Mouse (Mus musculus) forebrain, embryonic 13.5 days (tissue): ENCODE data around the gene Cuzd1. TPM values are rescaled to one million over a fixed set of nuclear protein-coding genes. Genes with fewer than 3 reads are reported as not detected.

ENCODE experiments used
- ATAC-seq: fragments of 200-750 bp; cut with Nextera tagmentation; 2 replicates; pipeline ENCODE4 v1.8.0; 2017
- H3K27ac ChIP-seq: fragments of 300-500 bp; sonication (generic); 2 replicates; pipeline ENCODE4 v1.5.1; 2015; ENCODE audit warnings: inconsistent platforms, mild to moderate bottlenecking, moderate library complexity
- H3K27me3 ChIP-seq: fragments of 300-500 bp; sonication (generic); 2 replicates; pipeline ENCODE4 v1.6.1; 2015; ENCODE audit warnings: mild to moderate bottlenecking, inconsistent platforms
- H3K36me3 ChIP-seq: fragments of 300-500 bp; sonication (generic); 2 replicates; pipeline ENCODE4 v1.6.1; 2015; ENCODE audit warnings: mild to moderate bottlenecking, inconsistent platforms; ENCODE audit not compliant: poor library complexity, severe bottlenecking
- H3K4me1 ChIP-seq: fragments of 300-500 bp; sonication (generic); 2 replicates; pipeline ENCODE4 v1.6.1; 2015; ENCODE audit warnings: inconsistent platforms
- H3K4me2 ChIP-seq: fragments of 300-500 bp; sonication (generic); 2 replicates; pipeline ENCODE4 v1.6.1; 2015; ENCODE audit warnings: inconsistent platforms, mild to moderate bottlenecking, moderate library complexity
- H3K4me3 ChIP-seq: fragments of 300-500 bp; sonication (generic); 2 replicates; pipeline ENCODE4 v1.5.1; 2015; ENCODE audit warnings: mild to moderate bottlenecking, inconsistent platforms
- H3K9ac ChIP-seq: fragments of 300-500 bp; sonication (generic); 2 replicates; pipeline ENCODE4 v1.6.1; 2015; ENCODE audit warnings: mild to moderate bottlenecking, inconsistent platforms
- H3K9me3 ChIP-seq: fragments of 300-500 bp; sonication (generic); replicated peaks from 2 replicates; pipeline ENCODE4 v1.6.1; 2016; ENCODE audit warnings: inconsistent platforms
- WGBS: fragments of 180-500 bp; shearing (Covaris S2); methylation state at CpG from one replicate; pipeline ENCODE4 v1.1.7; 2015; 5-methylcytosine and 5-hydroxymethylcytosine counted together
- polyA plus RNA-seq: library from polyadenylated mRNA; unstranded; fragments of >200 nt; fragmentation: Nextera tagmentation; extraction: Ambion mirVana; gene quantifications from 2 replicates; pipeline ENCODE4 v1.2.1, GENCODE M21; 2015

The Cuzd1 gene
- polyA plus RNA-seq, 1 experiment from 2014 or later: not detected

DNA sequence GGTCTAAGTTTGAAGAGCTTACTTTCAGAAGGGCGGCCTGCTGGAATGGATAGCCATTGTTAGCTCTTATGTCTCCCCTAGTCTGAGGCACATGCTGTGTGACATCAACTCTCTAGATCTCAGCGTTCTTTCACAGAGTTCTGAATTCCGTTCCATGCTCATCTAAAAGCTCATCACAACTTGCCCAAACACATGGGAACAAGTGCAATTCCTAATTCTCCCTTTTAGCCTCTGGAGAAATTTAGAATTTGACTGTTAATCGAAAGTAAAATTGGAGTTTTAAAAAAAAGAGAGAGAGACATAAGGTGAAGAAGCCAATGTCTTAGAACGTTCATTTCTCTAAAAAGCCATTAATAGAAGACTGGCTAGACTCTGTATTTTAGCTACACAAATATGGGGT is 7.3 kb upstream of the Cuzd1 start, which contains the start of gene Fam24b:
Gene Fam24b, minus strand, starts transcription at position 101 of the 400 bp plus-strand sequence.
- Histone ChIP-seq H3K4me1 (no peaks in the 10 kb centered on the region), H3K9me3 (no peaks in the 10 kb centered on the region), H3K4me3 (no peak within 1 kb of the TSS), H3K27ac (no peak within 1 kb of the TSS), H3K4me2 (no peak within 1 kb of the TSS), H3K27me3 (no peaks in the 10 kb centered on the region), H3K9ac (no peak within 1 kb of the TSS), H3K36me3 (no peaks in the 10 kb centered on the region)
- 88% methylated on average over 5 of the region's 5 CpGs for WGBS
- no peak for ATAC-seq

DNA sequence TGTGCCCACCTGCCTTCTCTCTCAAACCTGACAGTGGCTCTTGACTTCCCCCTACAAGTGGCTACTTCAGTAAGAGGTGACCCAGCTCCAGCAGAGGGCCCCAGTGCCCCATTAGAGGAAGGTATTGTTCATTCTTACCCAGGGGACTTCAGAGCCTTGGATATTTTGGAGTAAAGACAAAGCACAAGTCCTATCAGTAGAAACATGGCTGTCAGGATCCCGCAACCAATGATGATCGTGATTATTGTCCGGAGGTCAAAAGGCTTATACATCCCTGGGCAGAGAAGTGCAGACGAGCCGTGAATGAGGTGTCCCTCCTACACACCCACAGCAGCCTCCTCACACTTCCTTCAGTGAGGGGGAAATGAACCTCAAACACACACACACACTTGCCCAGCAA is 5.0 kb upstream of the Cuzd1 start:
- 86% methylated on average over 5 of the region's 5 CpGs for WGBS

DNA sequence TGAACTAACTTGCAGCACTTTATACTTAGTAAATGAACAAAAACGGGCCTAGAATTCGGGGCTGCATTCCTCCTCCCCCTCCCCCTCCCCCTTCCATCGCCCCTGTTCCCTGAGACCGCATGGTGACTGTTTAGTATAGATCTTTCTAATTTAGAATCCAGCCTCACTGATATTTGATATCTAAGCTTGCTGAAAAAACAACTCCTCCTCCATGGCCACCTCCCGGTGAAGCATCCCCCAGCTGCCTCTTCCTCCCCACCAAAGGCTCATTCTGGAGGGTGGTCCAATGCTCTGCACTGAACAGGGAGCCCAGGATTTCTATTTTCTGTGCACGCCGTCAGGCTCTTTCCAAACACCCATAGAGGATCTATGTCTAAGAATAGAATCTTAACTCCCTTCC is 3.8 kb downstream of the Cuzd1 start:
- H3K9me3 ChIP-seq: no peaks in the 10 kb centered on the region
- 85% methylated on average over 6 of the region's 7 CpGs for WGBS
- H3K4me2 ChIP-seq: no peak overlapping the region
- no peaks in the 10 kb centered on the region for H3K36me3 ChIP-seq
- H3K4me1 ChIP-seq: no peaks in the 10 kb centered on the region
- no peak overlapping the region for H3K27ac ChIP-seq
- no peaks in the 10 kb centered on the region for H3K27me3 ChIP-seq
- H3K9ac ChIP-seq: no peak overlapping the region
- no peak for ATAC-seq
- no peak overlapping the region for H3K4me3 ChIP-seq

More for the DNA sequence above, 5.0 kb upstream of the Cuzd1 start:
- no peak for ATAC-seq
- H3K4me3 ChIP-seq: no peak overlapping the region
- H3K27ac ChIP-seq: no peak overlapping the region
- H3K36me3 ChIP-seq: no peaks in the 10 kb centered on the region
- no peak overlapping the region for H3K4me2 ChIP-seq
- H3K9me3 ChIP-seq: no peaks in the 10 kb centered on the region
- no peaks in the 10 kb centered on the region for H3K4me1 ChIP-seq
- no peaks in the 10 kb centered on the region for H3K27me3 ChIP-seq
- no peak overlapping the region for H3K9ac ChIP-seq

DNA sequence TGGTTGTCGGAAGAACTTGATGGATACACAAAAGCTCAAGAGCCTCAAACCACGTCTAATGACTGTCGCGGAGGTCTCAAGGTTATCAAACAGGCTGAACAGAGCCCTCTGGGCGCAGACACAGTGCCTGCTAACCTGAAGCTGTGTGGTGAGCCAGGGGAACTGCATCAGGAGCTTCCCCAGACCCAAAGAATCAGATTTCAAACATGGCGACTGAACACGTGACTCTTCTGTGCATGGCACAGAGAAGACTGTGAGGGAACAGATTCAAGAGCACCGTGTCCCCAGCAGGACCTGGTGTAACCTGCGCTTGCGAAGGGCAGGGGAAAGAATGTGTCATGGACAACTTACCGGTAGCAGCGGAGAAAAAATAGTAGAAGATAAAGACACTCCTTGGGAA is 4.5 kb downstream of the Cuzd1 start:
- 80% methylated on average over 12 of the region's 12 CpGs for WGBS
- Histone ChIP-seq H3K9me3 (no peaks in the 10 kb centered on the region), H3K4me1 (no peaks in the 10 kb centered on the region), H3K4me3 (no peak overlapping the region), H3K9ac (no peak overlapping the region), H3K4me2 (no peak overlapping the region), H3K36me3 (no peaks in the 10 kb centered on the region), H3K27me3 (no peaks in the 10 kb centered on the region), H3K27ac (no peak overlapping the region)
- ATAC-seq: no peak

DNA sequence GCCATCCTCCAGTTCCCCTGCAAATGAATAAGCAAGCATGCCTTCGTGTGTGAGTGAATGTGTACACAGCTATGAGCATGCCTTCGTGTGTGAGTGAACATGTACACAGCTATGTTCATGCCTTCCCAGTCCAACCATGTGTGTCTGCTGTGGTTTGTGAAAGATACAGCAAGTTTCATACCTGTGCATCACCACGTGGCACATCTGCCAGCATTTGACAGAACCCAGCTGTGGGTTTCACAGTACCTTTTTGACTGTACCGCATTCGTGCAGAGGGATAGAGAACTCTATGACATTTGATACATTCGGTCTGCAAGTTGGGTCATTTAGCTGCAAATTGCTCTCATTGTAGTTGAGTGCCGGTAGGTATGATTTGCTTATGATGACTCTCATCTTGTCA is 7.6 kb downstream of the Cuzd1 start:
- no peak for ATAC-seq
- Histone ChIP-seq H3K27me3 (no peaks in the 10 kb centered on the region), H3K4me3 (no peak overlapping the region), H3K9ac (no peak overlapping the region), H3K4me2 (no peak overlapping the region), H3K9me3 (no peaks in the 10 kb centered on the region), H3K27ac (no peak overlapping the region), H3K4me1 (no peaks in the 10 kb centered on the region), H3K36me3 (no peaks in the 10 kb centered on the region)
- WGBS: 90% methylated on average over 7 of the region's 7 CpGs

DNA sequence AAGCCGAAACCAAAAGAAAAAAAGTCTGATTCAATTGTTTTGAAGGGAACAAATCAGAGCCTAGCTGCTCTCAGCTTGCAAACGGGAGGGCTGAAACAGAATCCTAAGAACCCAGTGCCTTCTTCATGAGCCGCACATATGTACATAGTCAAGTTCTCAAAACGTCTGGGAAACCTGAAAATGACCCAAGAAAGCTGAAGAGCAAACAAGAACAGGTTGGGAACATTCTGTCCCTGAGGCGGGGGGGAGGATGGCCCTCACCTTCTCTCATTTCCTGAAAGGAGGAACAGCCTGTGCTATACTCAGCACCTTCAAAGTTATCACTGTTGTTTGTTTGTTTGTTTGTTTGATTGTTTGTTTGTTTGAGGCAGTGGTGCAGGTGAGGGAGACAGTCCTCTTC is 15.4 kb downstream of the Cuzd1 start:
- H3K4me2 ChIP-seq: no peak overlapping the region
- H3K4me3 ChIP-seq: no peak overlapping the region
- H3K9me3 ChIP-seq: no peaks in the 10 kb centered on the region
- H3K27ac ChIP-seq: no peak overlapping the region
- H3K4me1 ChIP-seq: no peaks in the 10 kb centered on the region
- ATAC-seq: no peak
- WGBS: 85% methylated on average over 5 of the region's 5 CpGs
- H3K36me3 ChIP-seq: no peaks in the 10 kb centered on the region
- no peak overlapping the region for H3K9ac ChIP-seq
- H3K27me3 ChIP-seq: no peaks in the 10 kb centered on the region

DNA sequence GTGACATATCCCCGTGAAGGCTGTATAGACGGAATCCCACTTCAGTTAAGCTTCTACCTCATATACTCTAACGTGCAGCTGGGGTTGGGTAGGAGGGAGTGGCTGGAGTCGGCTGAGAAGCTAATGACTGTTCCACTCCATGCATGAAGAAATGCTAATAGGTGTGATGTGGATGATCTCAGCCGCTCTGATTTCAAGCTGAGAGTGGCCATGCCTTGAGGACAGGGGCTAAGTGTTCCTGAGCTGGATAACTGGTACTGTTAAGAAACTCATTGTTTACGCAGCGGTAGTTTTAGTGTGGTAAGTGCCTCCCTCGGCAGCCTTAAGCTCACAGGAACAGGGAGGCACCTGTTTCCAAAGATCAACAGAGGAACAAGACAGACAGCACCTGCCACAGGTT is 18.8 kb downstream of the Cuzd1 start:
- Histone ChIP-seq H3K4me2 (no peak overlapping the region), H3K27me3 (no peaks in the 10 kb centered on the region), H3K27ac (no peak overlapping the region), H3K36me3 (no peaks in the 10 kb centered on the region), H3K4me1 (no peaks in the 10 kb centered on the region), H3K4me3 (no peak overlapping the region), H3K9me3 (no peaks in the 10 kb centered on the region), H3K9ac (no peak overlapping the region)
- no peak for ATAC-seq
- WGBS: 87% methylated on average over 8 of the region's 8 CpGs

DNA sequence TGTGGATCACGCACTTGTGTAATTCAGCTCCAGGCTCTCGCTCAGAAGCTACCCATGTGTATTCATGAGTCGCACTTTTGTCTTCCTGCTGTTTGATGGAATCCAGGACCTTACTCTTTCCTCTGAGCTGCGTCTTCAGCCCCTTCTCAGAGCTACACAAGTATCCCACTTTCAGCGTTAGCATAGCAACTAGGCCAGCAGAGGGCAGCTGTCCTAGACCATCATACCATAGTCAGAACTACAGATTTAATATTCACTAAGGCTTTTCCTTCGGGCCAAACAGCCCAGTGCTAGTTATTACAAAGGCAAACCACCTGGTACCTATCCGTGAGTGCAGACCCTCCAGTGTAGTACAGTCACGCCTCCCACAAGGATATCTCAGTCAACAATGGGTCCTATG is 24.9 kb downstream of the Cuzd1 start:
- H3K27me3 ChIP-seq: no peaks in the 10 kb centered on the region
- no peak for ATAC-seq
- H3K4me2 ChIP-seq: no peak overlapping the region
- H3K36me3 ChIP-seq: no peaks in the 10 kb centered on the region
- H3K9ac ChIP-seq: no peak overlapping the region
- no peak overlapping the region for H3K4me3 ChIP-seq
- H3K27ac ChIP-seq: no peak overlapping the region
- no peaks in the 10 kb centered on the region for H3K4me1 ChIP-seq
- H3K9me3 ChIP-seq: no peaks in the 10 kb centered on the region
- 80% methylated on average over 8 of the region's 8 CpGs for WGBS

DNA sequence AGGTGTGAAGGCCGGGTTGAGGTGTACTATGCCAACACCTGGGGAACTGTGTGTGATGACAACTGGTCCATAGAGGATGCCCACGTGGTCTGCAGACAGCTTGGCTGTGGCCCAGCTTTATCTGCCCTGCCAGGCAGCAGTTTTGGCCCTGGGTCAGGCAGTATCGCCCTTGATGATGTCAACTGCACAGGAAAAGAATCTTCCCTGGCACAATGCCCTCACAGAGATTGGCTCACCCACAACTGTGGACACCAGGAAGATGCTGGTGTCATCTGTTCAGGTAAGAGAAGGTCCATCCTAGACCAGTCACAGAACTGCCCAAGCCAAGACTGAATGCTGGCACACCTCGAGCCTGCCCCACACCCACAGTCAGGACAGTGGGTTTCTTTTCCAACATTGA is 56.2 kb downstream of the Cuzd1 start:
- Histone ChIP-seq H3K4me3 (no peak overlapping the region), H3K36me3 (no peaks in the 10 kb centered on the region), H3K4me1 (no peaks in the 10 kb centered on the region), H3K4me2 (no peak overlapping the region), H3K27ac (no peak overlapping the region), H3K27me3 (no peaks in the 10 kb centered on the region), H3K9me3 (no peaks in the 10 kb centered on the region), H3K9ac (no peak overlapping the region)
- 72% methylated on average over 4 of the region's 4 CpGs for WGBS
- ATAC-seq: no peak

DNA sequence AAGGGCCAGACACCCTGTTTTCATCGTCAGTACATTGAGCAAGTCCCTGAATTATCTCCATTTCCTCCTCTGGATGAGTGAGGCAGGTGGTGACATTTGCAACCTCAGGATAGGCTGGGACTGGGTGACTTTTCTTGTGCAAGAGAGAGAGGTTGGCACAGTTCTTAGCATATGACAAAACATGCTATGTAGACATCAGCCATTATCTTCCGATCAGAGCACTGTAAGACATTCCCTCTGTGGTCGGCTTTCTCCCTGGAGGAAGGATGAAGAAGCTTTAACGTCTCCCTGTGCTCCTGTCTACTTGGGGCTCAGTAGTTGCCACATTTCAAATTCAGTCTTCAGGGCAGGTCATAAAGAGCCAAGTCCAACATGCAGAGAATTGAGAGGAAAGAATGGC is 57.8 kb downstream of the Cuzd1 start:
- Histone ChIP-seq H3K36me3 (no peaks in the 10 kb centered on the region), H3K9me3 (no peaks in the 10 kb centered on the region), H3K4me2 (no peak overlapping the region), H3K27ac (no peak overlapping the region), H3K4me3 (no peak overlapping the region), H3K27me3 (no peaks in the 10 kb centered on the region), H3K4me1 (no peaks in the 10 kb centered on the region), H3K9ac (no peak overlapping the region)
- WGBS: 91% methylated on average over 4 of the region's 4 CpGs
- ATAC-seq: no peak

DNA sequence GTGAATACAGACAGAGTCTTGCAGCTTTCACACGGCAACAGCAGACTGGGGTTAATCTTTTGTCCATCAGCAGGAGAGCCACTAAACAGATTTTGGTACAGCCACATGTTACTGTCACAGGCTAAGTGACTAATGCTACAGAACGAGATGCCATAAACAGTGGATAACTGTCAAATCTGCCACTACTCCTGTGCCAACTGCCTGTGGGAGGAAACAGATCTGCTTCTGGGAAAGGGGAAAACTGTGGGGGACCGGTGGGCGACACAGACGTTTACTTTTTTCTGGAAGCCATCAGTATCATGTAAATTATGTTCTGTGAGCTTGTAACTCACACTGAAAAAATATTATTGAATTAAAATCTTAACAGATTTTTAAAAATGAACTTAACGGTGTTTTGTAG is 61.1 kb downstream of the Cuzd1 start:
- WGBS: 64% methylated on average over 6 of the region's 6 CpGs
- no peak for ATAC-seq
- no peaks in the 10 kb centered on the region for H3K27me3 ChIP-seq

More for the DNA sequence above, 61.1 kb downstream of the Cuzd1 start:
- no peaks in the 10 kb centered on the region for H3K9me3 ChIP-seq
- H3K4me3 ChIP-seq: no peak overlapping the region
- H3K27ac ChIP-seq: no peak overlapping the region
- H3K36me3 ChIP-seq: no peaks in the 10 kb centered on the region
- H3K9ac ChIP-seq: no peak overlapping the region
- no peak overlapping the region for H3K4me2 ChIP-seq
- H3K4me1 ChIP-seq: no peaks in the 10 kb centered on the region
